Mouse (Mus musculus) ovary, adult 2 months (tissue): ENCODE results near the gene Mtfr2. TPM values are rescaled to one million over a fixed set of nuclear protein-coding genes. Genes with fewer than 3 reads are reported as not detected.

Experiments used
- polyA plus RNA-seq: library from polyadenylated mRNA; depleted of rRNA; stranded (reverse); fragments of >200 nt; gene quantifications from 2 replicates; pipeline ENCODE4 v1.2.3, GENCODE M21; 2012; rRNA removed

Gene Mtfr2
- polyA plus RNA-seq: 1.7 and 2.2 TPM in 2 replicates

GRCm38 (mm10) chr10:20347285-20348214 lies at the start of gene Mtfr2:
Mtfr2 (plus strand) TSS chr10:20347770.

GRCm38 (mm10) chr10:20311918-20312735 lies 35.4 kb upstream of the Mtfr2 start, which contains the start of gene Bclaf1:
Bclaf1 (plus strand) TSS chr10:20312469.

Other genes with a start within 250 kb of the Mtfr2 start
- 8.6 and 8.8 TPM in 2 replicates for gene Map7, start 199.3 kb upstream of the Mtfr2 start, polyA plus RNA-seq
- gene Bclaf1, start 35.3 kb upstream of the Mtfr2 start, polyA plus RNA-seq: 10.3 and 11.9 TPM in 2 replicates